Mouse (Mus musculus): ENCODE data around the gene Retnla. TPM values are rescaled to one million over a fixed set of nuclear protein-coding genes. Genes with fewer than 3 reads are reported as not detected.
"Not testable (repeated sequence)": the region's sequence is repeated elsewhere in the genome, so short reads cannot be mapped to it uniquely, and the experiment has no call there.

Retnla gene
- polyA plus RNA-seq, 1 experiment = not detected

DNA sequence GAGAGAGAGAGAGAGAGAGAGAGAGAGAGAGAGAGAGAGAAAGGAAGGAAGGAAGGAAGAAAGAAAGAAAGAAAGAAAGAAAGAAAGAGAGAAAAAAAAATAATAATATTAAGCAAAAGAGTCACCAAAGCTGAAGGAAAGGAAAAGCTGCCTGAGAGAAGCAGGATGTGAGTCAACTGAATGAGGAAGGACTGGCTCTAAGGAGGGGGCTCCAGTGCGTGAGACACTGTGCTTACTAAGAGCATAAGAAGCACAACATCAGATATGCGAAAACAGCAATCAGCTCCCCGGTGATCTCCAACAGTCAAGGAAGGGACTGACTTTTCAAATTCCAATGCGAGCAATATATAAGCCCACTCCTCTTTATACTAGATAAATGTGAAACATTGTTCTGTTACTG is 13.3 kb upstream of the Retnla start:
- TF ChIP-seq POLR2A (IDR thresholded peaks at IDR 0.05; ENCODE audit: borderline replicate concordance, extremely low read depth, insufficient read depth, insufficient read length, poor library complexity, severe bottlenecking) (no peak), CTCF (IDR thresholded peaks at IDR 0.05; ENCODE audit: borderline replicate concordance, extremely low read depth, insufficient read depth, insufficient read length) (no peak)
- no peak for DNase-seq (ENCODE audit: low read depth)

DNA sequence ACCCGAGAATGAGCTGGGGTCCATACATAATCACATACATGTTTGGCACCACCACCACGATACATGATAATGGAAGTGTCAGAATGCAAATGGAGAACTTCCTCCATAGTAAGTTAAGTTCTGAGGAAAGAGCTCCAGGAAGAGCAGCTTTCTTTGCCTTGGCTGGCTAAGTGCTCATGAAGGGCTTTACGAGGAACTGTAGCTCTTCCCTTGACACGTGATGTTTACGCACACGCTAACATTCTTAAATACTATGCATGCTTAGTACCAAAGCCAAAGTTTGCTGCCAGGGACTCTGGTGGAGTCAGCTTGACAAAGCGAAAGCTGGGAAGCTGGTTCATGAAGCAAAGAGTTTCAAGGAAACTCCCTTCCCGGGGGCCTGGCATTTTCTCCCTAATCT is 10.3 kb upstream of the Retnla start:
- TF ChIP-seq CTCF (IDR thresholded peaks at IDR 0.05; ENCODE audit: borderline replicate concordance, extremely low read depth, insufficient read depth, insufficient read length) (no peak), POLR2A (IDR thresholded peaks at IDR 0.05; ENCODE audit: borderline replicate concordance, extremely low read depth, insufficient read depth, insufficient read length, poor library complexity, severe bottlenecking) (no peak)
- DNase-seq (ENCODE audit: low read depth) = no peak

DNA sequence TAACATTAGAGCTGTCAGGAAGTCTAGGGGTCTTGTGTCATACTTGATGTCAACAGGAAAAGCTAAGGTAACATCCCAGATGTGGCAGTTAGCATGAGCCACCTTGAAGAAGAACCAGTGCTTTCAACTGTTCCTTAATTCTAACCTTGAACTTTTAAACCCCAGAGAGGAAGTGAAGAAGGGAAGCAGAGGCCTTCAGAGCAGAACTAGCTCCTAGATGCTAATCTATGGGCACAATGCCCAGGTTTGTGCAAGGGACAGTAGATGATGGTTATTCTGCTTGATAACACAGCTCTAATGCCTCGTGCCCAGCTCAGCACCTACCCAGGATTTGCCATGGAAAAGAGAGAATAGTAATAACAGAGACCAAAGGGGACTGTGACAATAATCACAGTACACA is 8.7 kb upstream of the Retnla start:
- DNase-seq (ENCODE audit: low read depth) = not testable (repeated sequence)

DNA sequence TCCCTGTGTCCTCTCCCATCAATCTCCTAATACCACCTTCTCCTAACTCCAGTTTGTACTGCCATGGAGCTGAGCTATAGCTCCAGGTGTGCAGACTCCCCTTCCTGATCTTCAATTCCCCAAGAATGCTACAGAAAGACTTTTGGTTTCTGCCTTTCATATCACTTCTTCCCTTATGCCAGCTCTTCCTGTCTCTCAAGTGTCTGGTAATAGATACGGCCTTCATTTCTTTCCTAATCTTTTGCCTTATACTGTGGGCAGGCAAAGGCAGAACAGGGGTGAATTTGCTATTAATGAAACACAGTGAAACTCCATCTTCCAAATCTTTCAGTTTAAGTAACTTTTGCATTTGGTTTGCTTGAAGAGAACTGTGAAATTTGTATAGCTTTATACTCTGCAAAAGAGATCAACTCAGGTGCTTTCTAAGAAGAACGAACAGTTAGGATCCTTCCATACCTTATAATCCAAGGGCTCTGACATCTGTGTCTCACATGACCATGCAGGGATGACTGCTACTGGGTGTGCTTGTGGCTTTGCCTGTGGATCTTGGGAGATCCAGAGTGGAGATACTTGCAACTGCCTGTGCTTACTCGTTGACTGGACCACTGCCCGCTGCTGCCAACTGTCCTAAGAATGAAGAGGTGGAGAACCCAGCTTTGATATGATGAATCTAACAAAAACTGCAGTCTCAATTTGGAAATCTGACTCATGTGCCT is 1.5 kb downstream of the Retnla start:
- no peak for DNase-seq (ENCODE audit: low read depth)
- no peak for TF ChIP-seq POLR2A (IDR thresholded peaks at IDR 0.05; ENCODE audit: borderline replicate concordance, extremely low read depth, insufficient read depth, insufficient read length, poor library complexity, severe bottlenecking)
- no peak for TF ChIP-seq CTCF (IDR thresholded peaks at IDR 0.05; ENCODE audit: borderline replicate concordance, extremely low read depth, insufficient read depth, insufficient read length)

DNA sequence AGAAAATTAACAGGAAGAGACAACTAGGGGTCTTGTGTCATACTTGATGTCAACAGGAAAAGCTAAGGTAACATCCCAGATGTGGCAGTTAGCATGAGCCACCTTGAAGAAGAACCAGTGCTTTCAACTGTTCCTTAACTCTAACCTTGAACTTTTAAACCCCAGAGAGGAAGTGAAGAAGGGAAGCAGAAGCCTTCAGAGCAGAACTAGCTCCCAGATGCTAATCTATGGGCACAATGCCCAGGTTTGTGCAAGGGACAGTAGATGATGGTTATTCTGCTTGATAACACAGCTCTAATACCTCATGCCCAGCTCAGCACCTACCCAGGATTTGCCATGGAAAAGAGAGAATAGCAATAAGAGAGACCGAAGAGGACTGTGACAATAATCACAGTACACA is 22.7 kb downstream of the Retnla start:
- DNase-seq (ENCODE audit: low read depth) = not testable (repeated sequence)

DNA sequence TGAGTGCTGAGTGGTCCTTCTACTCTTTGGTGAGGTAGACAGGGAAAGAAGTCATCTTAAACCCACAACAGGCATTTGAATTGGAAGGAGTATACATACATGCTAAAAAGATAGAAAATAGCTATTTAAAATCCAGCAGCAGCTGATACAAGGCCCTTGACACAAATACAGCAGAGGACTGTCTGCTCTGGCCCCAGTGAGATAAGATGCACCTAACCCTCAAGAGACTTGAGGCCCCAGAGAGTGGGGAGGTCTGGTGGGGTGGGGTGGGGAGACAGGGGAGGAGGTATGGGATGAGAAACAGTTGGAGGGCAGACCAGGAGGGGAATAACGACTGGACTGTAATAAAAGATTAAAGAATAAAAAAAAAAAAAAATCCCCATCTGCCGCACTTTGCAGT is 25.3 kb downstream of the Retnla start:
- DNase-seq (ENCODE audit: low read depth) = no peak
- TF ChIP-seq CTCF (IDR thresholded peaks at IDR 0.05; ENCODE audit: borderline replicate concordance, extremely low read depth, insufficient read depth, insufficient read length) = no peak
- no peak for TF ChIP-seq POLR2A (IDR thresholded peaks at IDR 0.05; ENCODE audit: borderline replicate concordance, extremely low read depth, insufficient read depth, insufficient read length, poor library complexity, severe bottlenecking)

DNA sequence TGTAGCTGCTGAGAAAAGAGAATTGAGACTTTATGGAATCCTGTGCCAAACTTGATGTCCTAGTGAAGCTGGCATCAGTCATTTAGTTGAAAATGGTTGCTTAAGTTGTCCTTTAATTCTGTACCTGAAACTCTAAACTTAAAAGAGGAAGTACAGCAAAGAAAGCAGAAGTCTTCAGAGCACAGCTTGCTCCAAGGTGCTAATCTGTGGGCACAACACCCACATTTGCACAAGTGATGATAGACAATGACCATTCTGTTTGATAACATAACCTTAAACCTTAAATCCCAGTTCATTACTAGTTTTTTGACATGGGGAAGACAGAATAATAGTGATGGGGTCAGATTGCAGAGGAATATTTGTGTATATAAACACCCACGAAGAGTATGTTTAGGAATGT is 26.3 kb downstream of the Retnla start:
- DNase-seq (ENCODE audit: low read depth) = no peak
- TF ChIP-seq CTCF (IDR thresholded peaks at IDR 0.05; ENCODE audit: borderline replicate concordance, extremely low read depth, insufficient read depth, insufficient read length) (no peak), POLR2A (IDR thresholded peaks at IDR 0.05; ENCODE audit: borderline replicate concordance, extremely low read depth, insufficient read depth, insufficient read length, poor library complexity, severe bottlenecking) (no peak)

DNA sequence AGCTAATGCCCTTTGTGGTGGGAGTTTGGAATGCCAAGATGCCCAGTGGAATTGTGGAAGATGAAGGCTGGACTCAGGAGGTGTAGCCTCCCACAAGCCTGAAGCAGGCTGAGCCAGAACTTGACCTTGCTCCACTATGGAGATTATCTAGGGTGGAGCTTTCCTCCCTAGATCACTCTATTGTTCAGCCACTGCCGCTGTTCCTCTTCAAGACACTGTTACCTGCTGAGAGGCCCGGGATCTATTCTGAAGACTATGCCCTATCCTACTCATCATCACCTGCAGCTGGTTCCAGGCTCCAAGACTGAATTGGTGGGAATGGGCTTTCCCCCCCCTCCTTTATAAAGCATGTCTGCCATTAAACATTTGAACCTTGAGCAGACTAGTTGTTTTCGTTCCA is 27.3 kb downstream of the Retnla start:
- DNase-seq (ENCODE audit: low read depth) = no peak
- no peak for TF ChIP-seq POLR2A (IDR thresholded peaks at IDR 0.05; ENCODE audit: borderline replicate concordance, extremely low read depth, insufficient read depth, insufficient read length, poor library complexity, severe bottlenecking)
- no peak for TF ChIP-seq CTCF (IDR thresholded peaks at IDR 0.05; ENCODE audit: borderline replicate concordance, extremely low read depth, insufficient read depth, insufficient read length)

DNA sequence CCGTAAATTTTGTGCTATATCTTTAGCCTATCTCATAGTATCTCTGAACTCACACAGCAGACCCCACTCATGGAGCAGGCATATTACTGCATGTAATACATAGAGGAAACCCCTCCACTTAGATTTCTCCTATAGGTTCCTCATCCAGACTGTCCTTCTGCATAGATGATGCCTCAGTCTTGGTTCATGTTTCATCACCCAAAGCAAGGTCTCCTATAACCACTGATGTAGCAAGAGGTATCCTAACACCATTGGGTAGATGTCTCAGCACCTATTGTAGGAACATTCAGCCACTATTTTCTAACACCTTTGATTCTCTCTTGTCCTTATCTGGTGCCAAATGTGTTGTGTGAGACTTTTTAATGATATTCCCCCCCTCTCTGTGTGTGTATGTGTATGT is 29.4 kb downstream of the Retnla start:
- DNase-seq (ENCODE audit: low read depth) = no peak
- TF ChIP-seq POLR2A (IDR thresholded peaks at IDR 0.05; ENCODE audit: borderline replicate concordance, extremely low read depth, insufficient read depth, insufficient read length, poor library complexity, severe bottlenecking) = no peak

DNA sequence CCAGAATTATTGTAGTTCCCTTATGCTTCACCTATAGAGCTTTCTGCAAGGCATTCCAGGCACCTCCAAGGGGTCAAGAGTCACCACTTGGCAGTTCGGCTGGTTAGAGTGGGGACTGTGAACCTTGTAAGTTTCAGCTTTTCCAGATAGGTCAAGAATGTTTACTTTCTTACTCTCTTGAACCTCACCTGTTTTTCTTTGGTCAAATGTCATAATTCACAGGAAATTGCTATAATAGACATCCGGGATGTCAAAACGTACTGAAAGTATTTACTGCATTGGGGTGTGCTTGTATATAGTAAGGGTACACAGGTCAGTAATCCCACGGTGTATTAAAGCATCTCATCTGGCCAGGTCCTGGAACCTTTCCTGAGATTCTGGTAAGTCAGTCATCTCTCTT is 30.0 kb downstream of the Retnla start, which contains the start of gene Retnlg:
Retnlg (plus strand) TSS at position 301 of the 400 bp plus-strand sequence.
- TF ChIP-seq CTCF (IDR thresholded peaks at IDR 0.05; ENCODE audit: borderline replicate concordance, extremely low read depth, insufficient read depth, insufficient read length) (no peak), POLR2A (IDR thresholded peaks at IDR 0.05; ENCODE audit: borderline replicate concordance, extremely low read depth, insufficient read depth, insufficient read length, poor library complexity, severe bottlenecking) (no peak)
- no peak for DNase-seq (ENCODE audit: low read depth)

DNA sequence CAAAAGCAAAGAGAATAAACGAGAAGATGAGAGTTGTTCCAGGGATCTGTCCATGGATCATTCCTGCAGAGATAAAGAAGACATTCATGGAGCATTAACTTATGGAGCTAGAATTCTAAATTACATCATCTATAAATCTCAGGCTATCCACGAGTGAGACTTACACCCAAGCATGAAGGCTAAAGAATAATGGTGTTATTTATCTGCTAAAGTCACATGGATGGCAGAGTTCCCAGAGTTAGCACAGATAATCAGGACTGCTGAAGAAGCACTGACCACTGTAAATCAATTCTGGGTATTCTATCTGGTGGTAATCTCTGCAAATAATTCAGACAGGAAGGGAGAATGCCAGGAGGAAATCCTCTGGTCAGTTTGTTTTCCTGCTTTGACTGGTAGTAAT is 48.4 kb downstream of the Retnla start:
- no peak for DNase-seq (ENCODE audit: low read depth)

More for the DNA sequence above, 48.4 kb downstream of the Retnla start:
- no peak for TF ChIP-seq CTCF (IDR thresholded peaks at IDR 0.05; ENCODE audit: borderline replicate concordance, extremely low read depth, insufficient read depth, insufficient read length)
- TF ChIP-seq POLR2A (IDR thresholded peaks at IDR 0.05; ENCODE audit: borderline replicate concordance, extremely low read depth, insufficient read depth, insufficient read length, poor library complexity, severe bottlenecking) = no peak

Other genes starting within 250 kb of the Retnla start
- 0.05 and 0.10 TPM in 2 replicates for gene Trat1, start 70.5 kb upstream of the Retnla start, polyA plus RNA-seq (2012; rRNA removed)
- gene Retnlb, start 25.7 kb upstream of the Retnla start, polyA plus RNA-seq (2012; rRNA removed) = not detected in 2 replicates
- 0.51 TPM in 1 of 2 replicates, not detected in the other for gene Retnlg, start 30.1 kb downstream of the Retnla start, polyA plus RNA-seq (2012; rRNA removed)
- 92.6 and 94.8 TPM in 2 replicates for gene Dzip3, start 151.6 kb downstream of the Retnla start, polyA plus RNA-seq (2012; rRNA removed)
- gene Cip2a, start 151.6 kb downstream of the Retnla start, polyA plus RNA-seq (2012; rRNA removed) = 15.0 and 23.6 TPM in 2 replicates
- gene Myh15, start 214.9 kb downstream of the Retnla start, polyA plus RNA-seq (2012; rRNA removed) = 0.01 and 0.08 TPM in 2 replicates